Mouse (Mus musculus) G1E (cell line): Measurements from ENCODE around the gene Nhsl2.

Source experiments
- CTCF ChIP-seq: IDR thresholded peaks from 2 replicates; pipeline ENCODE4 v1.5.1; 2012; ENCODE audit warnings: low read depth, low read length, inconsistent platforms, mixed read lengths
- POLR2AphosphoS5 ChIP-seq: IDR thresholded peaks from 2 replicates; pipeline ENCODE4 v1.6.1; 2012; ENCODE audit warnings: low read depth, low read length, inconsistent platforms; ENCODE audit not compliant: insufficient replicate concordance

DNA sequence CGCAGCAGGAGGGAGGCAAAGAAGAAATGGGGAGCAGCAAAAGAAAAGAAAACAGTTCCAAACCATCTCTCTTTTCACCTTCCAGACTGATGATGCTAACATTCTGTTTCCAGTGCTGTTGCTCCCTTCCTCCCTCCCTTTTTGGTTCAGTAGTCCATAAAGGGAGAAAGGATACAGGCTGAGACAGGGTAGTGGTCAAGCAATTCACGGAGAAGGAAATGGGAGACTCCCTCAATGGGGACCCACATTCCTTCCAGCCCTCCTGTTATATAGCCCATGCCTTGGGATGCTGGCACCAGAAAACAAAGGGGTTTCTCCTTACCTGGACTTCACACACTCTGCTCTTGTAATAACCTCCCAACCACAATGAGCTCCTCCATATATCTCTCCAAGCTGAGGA lies 222.3 kb downstream of the Nhsl2 start:
- TF ChIP-seq CTCF (no peak), POLR2AphosphoS5 (no peak)
